Mouse (Mus musculus): ENCODE measurements around the gene Cacng8. TPM values are rescaled to one million over a fixed set of nuclear protein-coding genes. Genes with fewer than 3 reads are reported as not detected.

The Cacng8 gene
- total RNA-seq, 2 experiments from 2014 or later, result 0.18 TPM; not detected in 1

- peak; percentile 42 for DNase-seq
Measured at GRCm38 (mm10) chr7:3437941-3438340, 47.5 kb downstream of the Cacng8 start.

- DNase-seq, result no peak
Measured at GRCm38 (mm10) chr7:3439984-3440383, 49.5 kb downstream of the Cacng8 start.

GRCm38 (mm10) chr7:3440526-3440925 is 50.0 kb downstream of the Cacng8 start:
- DNase-seq, result no peak

GRCm38 (mm10) chr7:3442476-3443062 is 52.1 kb downstream of the Cacng8 start:
- DNase-seq, result no peak

GRCm38 (mm10) chr7:3444678-3445077 is 54.2 kb downstream of the Cacng8 start:
- no peak for DNase-seq

GRCm38 (mm10) chr7:3446584-3446983 is 56.1 kb downstream of the Cacng8 start:
- DNase-seq, result no peak

GRCm38 (mm10) chr7:3447026-3447425 is 56.5 kb downstream of the Cacng8 start:
- no peak for DNase-seq

GRCm38 (mm10) chr7:3448737-3449454 is 58.4 kb downstream of the Cacng8 start:
- peak; percentile 87 for DNase-seq

- DNase-seq, result no peak
Measured at GRCm38 (mm10) chr7:3450671-3451070, 60.2 kb downstream of the Cacng8 start.

GRCm38 (mm10) chr7:3451161-3451560 is 60.7 kb downstream of the Cacng8 start:
- no peak for DNase-seq

- no peak for DNase-seq
Measured at GRCm38 (mm10) chr7:3452821-3453485, 62.5 kb downstream of the Cacng8 start.

- no peak for DNase-seq
Measured at GRCm38 (mm10) chr7:3453486-3454183, 63.2 kb downstream of the Cacng8 start.

- no peak for DNase-seq
Measured at GRCm38 (mm10) chr7:3457111-3457840, 66.8 kb downstream of the Cacng8 start.

GRCm38 (mm10) chr7:3457841-3458217 is 67.3 kb downstream of the Cacng8 start:
- no peak for DNase-seq

GRCm38 (mm10) chr7:3460261-3460660 is 69.8 kb downstream of the Cacng8 start:
- DNase-seq, result no peak

- no peak for DNase-seq
Measured at GRCm38 (mm10) chr7:3463306-3463705, 72.8 kb downstream of the Cacng8 start.

Small RNAs within 50 kb of the gene (microRNA-seq; reads per million reads assigned to microRNA genes)
- 0.41 to 3.1 reads per million in 2 experiments for gene Gm23450

Other genes with a start within 250 kb of the Cacng8 start
- gene AU018091, start 221.5 kb upstream of the Cacng8 start, total RNA-seq (2021), result not detected
- gene Nlrp12, start 140.9 kb upstream of the Cacng8 start, total RNA-seq (2021), result under 1 TPM; 0.07 TPM
- gene Myadm, start 101.6 kb upstream of the Cacng8 start, total RNA-seq (2021), result 100 to 1,000 TPM; 299 to 315 TPM
- 1 to 10 TPM; 5.7 to 8.5 TPM for gene Prkcg, start 101.5 kb upstream of the Cacng8 start, total RNA-seq (2021)
- 1 to 10 TPM; 6.9 to 7.4 TPM for gene Cacng7, start 57.7 kb upstream of the Cacng8 start, total RNA-seq (2021)
- 1 to 10 TPM; 7.9 to 9.0 TPM for gene Cacng6, start 33.5 kb downstream of the Cacng8 start, total RNA-seq (2021)
- gene Tarm1, start 111.9 kb downstream of the Cacng8 start, total RNA-seq (2021), result not detected
- under 1 TPM; 0.52 to 0.81 TPM for gene Oscar, start 225.5 kb downstream of the Cacng8 start, total RNA-seq (2021)
- gene Ndufa3, start 226.7 kb downstream of the Cacng8 start, total RNA-seq (2021), result 1,000 to 10,000 TPM; 1,232 to 1,303 TPM
- 10 to 100 TPM; 18.0 to 23.0 TPM for gene Tfpt, start 239.2 kb downstream of the Cacng8 start, total RNA-seq (2021)
- 10 to 100 TPM; 37.5 to 40.3 TPM for gene Prpf31, start 239.3 kb downstream of the Cacng8 start, total RNA-seq (2021)

All from heart, postnatal 4 days (tissue).